Mouse (Mus musculus) embryonic facial prominence, embryonic 14.5 days (tissue): ENCODE results near the gene Igfbp5. TPM values are rescaled to one million over a fixed set of nuclear protein-coding genes. Genes with fewer than 3 reads are reported as not detected.

ENCODE experiments used
- ATAC-seq: fragments of 200-750 bp; cut with Nextera tagmentation; 2 replicates; pipeline ENCODE4 v1.8.0; 2017; ENCODE audit warnings: low read depth, moderate number of reproducible peaks, moderate TSS enrichment
- DNase-seq: peaks from one replicate; pipeline ENCODE4 v3.0.0-alpha.2; 2015; ENCODE audit warnings: low spot score
- H3K27ac ChIP-seq: fragments of 300-500 bp; sonication (generic); replicated peaks from 2 replicates; pipeline ENCODE4 v1.5.1; 2014; ENCODE audit warnings: low read depth, mild to moderate bottlenecking, low read length, moderate library complexity
- H3K27me3 ChIP-seq: fragments of 300-500 bp; sonication (generic); replicated peaks from 2 replicates; pipeline ENCODE4 v1.6.1; 2014; ENCODE audit warnings: low read length; ENCODE audit not compliant: control insufficient read depth, insufficient read depth
- H3K36me3 ChIP-seq: fragments of 300-500 bp; sonication (generic); 2 replicates; pipeline ENCODE4 v1.6.1; 2014; ENCODE audit warnings: low read length, mixed read lengths; ENCODE audit not compliant: control insufficient read depth, insufficient read depth
- H3K4me1 ChIP-seq: fragments of 300-500 bp; sonication (generic); 2 replicates; pipeline ENCODE4 v1.6.1; 2014; ENCODE audit warnings: antibody characterized with exemption, low read length; ENCODE audit not compliant: control insufficient read depth, insufficient read depth
- H3K4me2 ChIP-seq: fragments of 300-500 bp; sonication (generic); 2 replicates; pipeline ENCODE4 v1.6.1; 2014; ENCODE audit warnings: low read depth, mild to moderate bottlenecking, low read length, moderate library complexity, mixed read lengths
- H3K4me3 ChIP-seq: fragments of 300-500 bp; sonication (generic); 2 replicates; pipeline ENCODE4 v1.5.1; 2014; ENCODE audit warnings: low read depth, mild to moderate bottlenecking, low read length
- H3K9ac ChIP-seq: fragments of 300-500 bp; sonication (generic); 2 replicates; pipeline ENCODE4 v1.6.1; 2014; ENCODE audit warnings: low read depth, mild to moderate bottlenecking, low read length, moderate library complexity, mixed read lengths
- H3K9me3 ChIP-seq: fragments of 300-500 bp; sonication (generic); 2 replicates; pipeline ENCODE4 v1.6.1; 2016; ENCODE audit warnings: low read length; ENCODE audit not compliant: control insufficient read depth
- WGBS: fragments of 180-500 bp; shearing (Covaris S2); extraction: QIAGEN DNeasy Blood & Tissue Kit; methylation state at CpG from one replicate; pipeline ENCODE4 v1.1.7; 2014; 5-methylcytosine and 5-hydroxymethylcytosine counted together
- polyA plus RNA-seq: library from polyadenylated mRNA; unstranded; fragments of >200 nt; fragmentation: Nextera tagmentation; extraction: Ambion mirVana; gene quantifications from 2 replicates; pipeline ENCODE4 v1.2.1, GENCODE M21; 2014

The Igfbp5 gene
- polyA plus RNA-seq, 1 experiment from 2014 or later = 131 TPM

DNA sequence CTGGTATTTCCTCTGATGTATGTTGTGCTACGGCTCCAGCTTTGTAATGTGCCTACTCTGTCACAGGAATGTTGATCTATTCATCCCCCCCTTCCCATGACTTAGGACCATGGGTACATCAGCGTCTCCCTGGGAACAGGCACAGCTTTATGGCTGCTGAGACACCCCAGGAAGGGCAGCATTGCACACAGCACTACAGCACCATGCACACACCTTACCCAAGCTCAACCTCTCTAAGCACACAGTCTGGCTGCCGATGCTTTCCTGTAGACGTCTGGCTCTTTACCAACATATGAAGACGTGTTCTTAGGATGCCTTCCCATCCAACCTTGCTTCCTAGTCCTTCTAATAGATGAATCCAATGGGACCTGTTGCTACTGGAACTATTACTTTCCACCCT, 8.3 kb downstream of the Igfbp5 start:
- peaks cover 34% of the 10 kb centered on the region for H3K36me3 ChIP-seq
- H3K27me3 ChIP-seq = no peaks in the 10 kb centered on the region
- H3K4me2 ChIP-seq = no peak overlapping the region
- H3K9ac ChIP-seq = no peak overlapping the region
- ATAC-seq (no peak), DNase-seq (no peak)
- H3K4me1 ChIP-seq = peaks cover 18% of the 10 kb centered on the region; the same call in 1 of the 2 replicates
- H3K27ac ChIP-seq = no peak overlapping the region
- no peak overlapping the region for H3K4me3 ChIP-seq
- no peaks in the 10 kb centered on the region for H3K9me3 ChIP-seq
- 62% methylated on average over 5 of the region's 5 CpGs for WGBS

DNA sequence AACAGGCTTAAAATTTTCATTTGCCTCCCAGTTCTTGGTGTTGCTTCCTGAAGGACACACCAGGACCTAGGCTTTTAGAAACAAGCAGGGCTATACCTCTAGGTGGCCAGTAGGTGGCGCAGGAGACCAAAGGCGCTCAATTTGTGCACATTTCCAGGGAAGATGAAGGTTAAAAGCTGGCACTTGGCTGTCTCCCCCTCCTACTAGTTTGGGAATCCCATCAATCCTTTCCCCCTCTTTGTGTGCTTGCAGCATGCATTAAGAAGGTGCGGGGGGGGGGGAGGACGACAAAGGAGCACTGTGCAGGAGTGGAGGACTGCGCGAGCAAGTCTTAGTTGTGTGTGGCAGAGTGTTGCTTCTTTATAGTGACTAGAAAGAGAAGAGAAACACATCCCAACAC, 8.8 kb downstream of the Igfbp5 start:
- ATAC-seq (peak; percentile 27; the same call in 1 of the 2 replicates), DNase-seq (peak; percentile 84)
- Histone ChIP-seq H3K27me3 (no peaks in the 10 kb centered on the region), H3K27ac (no peak overlapping the region), H3K9me3 (no peaks in the 10 kb centered on the region), H3K9ac (no peak overlapping the region), H3K36me3 (peaks cover 39% of the 10 kb centered on the region), H3K4me3 (no peak overlapping the region), H3K4me1 (peaks cover 18% of the 10 kb centered on the region; the same call in 1 of the 2 replicates), H3K4me2 (no peak overlapping the region)
- WGBS = 22% methylated on average over 6 of the region's 6 CpGs

DNA sequence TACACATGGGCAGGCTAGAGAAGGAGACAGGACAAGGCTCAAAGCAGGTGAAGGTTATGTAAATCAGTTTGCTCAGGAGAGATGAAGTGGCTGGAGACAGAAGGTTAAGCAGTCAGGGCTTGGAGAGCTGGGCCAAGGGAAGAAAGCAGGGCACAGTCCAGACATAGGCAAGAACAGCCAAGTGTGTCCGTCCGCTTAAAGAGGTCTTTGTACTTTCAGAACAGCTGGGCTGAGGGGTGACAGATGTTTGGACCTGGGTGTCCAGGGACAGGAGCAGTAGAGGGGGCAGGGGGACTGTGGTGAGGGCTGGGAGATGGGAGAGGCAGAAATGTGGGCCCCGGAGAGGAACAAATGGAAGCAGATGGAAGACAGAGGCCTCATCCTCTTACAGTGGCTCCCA, 10.4 kb downstream of the Igfbp5 start:
- no peak for DNase-seq
- 0 out of 2 replicates have a peak, but pooled peaks cover 7% of the 10 kb centered on the region for H3K4me1 ChIP-seq
- no peak overlapping the region for H3K4me2 ChIP-seq
- H3K9me3 ChIP-seq = no peaks in the 10 kb centered on the region
- no peak overlapping the region for H3K9ac ChIP-seq
- no peaks in the 10 kb centered on the region for H3K27me3 ChIP-seq
- H3K27ac ChIP-seq = no peak overlapping the region; the same call in 1 of the 2 replicates
- 86% methylated on average over 3 of the region's 3 CpGs for WGBS
- H3K36me3 ChIP-seq = peaks cover 56% of the 10 kb centered on the region
- ATAC-seq = peak; percentile 6; the same call in 1 of the 2 replicates
- no peak overlapping the region for H3K4me3 ChIP-seq

DNA sequence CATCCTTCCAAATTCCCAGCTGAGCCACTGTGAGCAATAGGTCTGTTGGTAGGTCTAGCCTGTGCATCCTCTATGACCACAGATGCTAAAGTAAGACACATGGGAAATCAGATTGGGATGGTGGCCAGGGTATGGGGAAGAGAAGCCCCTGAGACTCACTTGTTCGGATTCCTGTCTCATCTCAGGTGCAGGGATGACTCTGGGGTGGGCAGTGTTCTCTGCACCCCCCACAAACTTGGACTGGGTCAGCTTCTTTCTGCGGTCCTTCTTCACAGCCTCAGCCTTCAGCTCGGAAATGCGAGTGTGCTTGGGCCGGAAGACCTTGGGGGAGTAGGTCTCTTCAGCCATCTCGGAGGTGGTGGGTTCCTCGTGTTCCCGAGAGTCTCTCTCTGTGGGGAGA, 11.0 kb downstream of the Igfbp5 start:
- peaks cover 61% of the 10 kb centered on the region for H3K36me3 ChIP-seq
- H3K4me3 ChIP-seq = no peak overlapping the region
- H3K27me3 ChIP-seq = no peaks in the 10 kb centered on the region
- H3K4me1 ChIP-seq = 0 out of 2 replicates have a peak, but pooled peaks cover 5% of the 10 kb centered on the region
- H3K9ac ChIP-seq = no peak overlapping the region
- ATAC-seq (no peak), DNase-seq (no peak)
- WGBS = 80% methylated on average over 8 of the region's 8 CpGs
- H3K9me3 ChIP-seq = no peaks in the 10 kb centered on the region
- H3K27ac ChIP-seq = no peak overlapping the region
- no peak overlapping the region for H3K4me2 ChIP-seq

DNA sequence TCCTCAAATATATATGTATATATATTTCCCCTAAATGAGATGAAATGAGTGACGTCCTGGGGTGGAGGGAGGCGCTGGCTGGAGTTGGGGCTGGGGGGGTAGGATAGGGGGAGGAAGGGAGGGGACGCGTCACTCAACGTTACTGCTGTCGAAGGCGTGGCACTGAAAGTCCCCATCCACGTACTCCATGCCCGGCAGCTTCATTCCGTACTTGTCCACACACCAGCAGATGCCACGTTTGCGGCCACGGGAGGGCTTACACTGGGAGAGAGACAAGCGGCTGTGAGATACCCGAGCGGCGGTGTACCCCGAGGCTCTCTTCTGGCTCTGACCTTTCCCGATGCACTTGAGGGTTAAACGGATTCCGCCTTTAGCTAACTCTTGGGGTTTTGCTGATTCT, 12.4 kb downstream of the Igfbp5 start:
- Histone ChIP-seq H3K4me3 (no peak overlapping the region), H3K9me3 (no peaks in the 10 kb centered on the region), H3K4me1 (0 out of 2 replicates have a peak, but pooled peaks cover under 1% of the 10 kb centered on the region), H3K27me3 (no peaks in the 10 kb centered on the region), H3K9ac (no peak overlapping the region), H3K4me2 (no peak overlapping the region), H3K36me3 (peaks cover 71% of the 10 kb centered on the region), H3K27ac (no peak overlapping the region)
- DNase-seq (no peak), ATAC-seq (no peak)
- WGBS = 80% methylated on average over 21 of the region's 21 CpGs

DNA sequence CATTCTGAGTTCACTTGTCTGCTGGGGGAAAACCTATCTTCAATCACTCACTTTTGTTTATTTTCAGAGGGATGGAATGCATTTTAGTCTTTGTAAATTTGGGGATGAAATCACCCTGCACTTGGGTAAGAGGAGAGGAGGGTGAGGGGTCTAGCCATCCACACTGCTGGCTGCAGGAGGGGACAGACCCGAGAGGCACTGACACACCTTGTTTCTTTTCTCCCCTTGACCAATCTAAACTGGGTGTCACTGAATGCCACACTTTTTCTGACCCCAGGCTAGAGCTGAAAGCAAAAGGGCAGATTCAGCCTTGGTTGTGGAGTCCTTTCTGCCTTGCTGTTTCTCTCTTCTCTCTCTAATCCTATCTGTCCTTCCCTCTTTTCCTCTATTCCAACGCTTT, 13.0 kb downstream of the Igfbp5 start:
- ATAC-seq (no peak), DNase-seq (no peak)

DNA sequence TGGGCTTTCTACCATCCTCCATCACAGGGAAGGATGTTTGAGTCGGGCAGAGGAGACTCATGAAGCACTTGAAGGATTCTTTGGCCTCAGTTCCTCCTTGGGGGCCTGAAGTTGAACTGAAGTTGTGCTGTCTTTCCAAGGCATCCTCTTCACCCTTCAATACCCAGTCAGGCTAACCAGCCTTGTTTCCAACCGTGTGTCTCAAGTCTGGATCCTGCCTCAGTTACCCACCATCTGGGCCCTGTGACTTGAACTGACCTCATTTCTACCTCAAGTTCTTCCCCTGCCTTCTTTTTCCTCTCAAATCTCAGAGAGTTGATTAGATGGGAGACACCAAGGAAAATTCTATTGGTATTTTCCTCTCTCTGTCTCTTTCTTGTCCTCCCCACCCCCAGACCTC, 14.2 kb downstream of the Igfbp5 start:
- H3K9ac ChIP-seq = no peak overlapping the region

More for the DNA sequence above, 13.0 kb downstream of the Igfbp5 start:
- Histone ChIP-seq H3K9me3 (no peaks in the 10 kb centered on the region), H3K4me1 (no peaks in the 10 kb centered on the region), H3K4me3 (no peak overlapping the region), H3K9ac (no peak overlapping the region), H3K36me3 (peaks cover 71% of the 10 kb centered on the region), H3K27ac (no peak overlapping the region), H3K27me3 (no peaks in the 10 kb centered on the region), H3K4me2 (no peak overlapping the region)
- 60% methylated on average over 2 of the region's 2 CpGs for WGBS

DNA sequence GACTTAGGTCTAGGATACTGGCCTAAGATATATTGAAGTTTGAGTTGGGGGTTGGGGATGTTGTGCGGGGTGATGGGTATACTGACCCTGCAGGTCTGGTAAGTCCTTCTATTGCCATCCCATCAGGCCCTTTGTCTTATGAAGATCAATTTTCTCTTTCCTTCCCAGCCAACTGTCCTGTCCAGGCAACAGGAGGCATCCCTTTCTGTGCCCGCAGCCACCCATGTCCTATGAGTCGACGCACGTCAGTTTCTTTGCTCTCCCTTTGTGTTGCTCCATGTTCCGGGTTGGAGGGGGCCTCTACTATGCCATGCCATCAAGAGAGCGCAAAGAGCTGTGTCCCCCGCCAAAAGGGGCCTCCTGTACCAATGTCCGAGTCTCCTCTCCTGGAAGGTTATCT, 14.7 kb downstream of the Igfbp5 start:
- Histone ChIP-seq H3K4me1 (no peaks in the 10 kb centered on the region), H3K4me3 (no peak overlapping the region), H3K27me3 (no peaks in the 10 kb centered on the region), H3K4me2 (no peak overlapping the region), H3K27ac (no peak overlapping the region), H3K36me3 (peaks cover 65% of the 10 kb centered on the region), H3K9ac (no peak overlapping the region), H3K9me3 (no peaks in the 10 kb centered on the region)
- WGBS = 91% methylated on average over 9 of the region's 9 CpGs
- DNase-seq = no peak
- ATAC-seq = no peak

More for the DNA sequence above, 14.2 kb downstream of the Igfbp5 start:
- Histone ChIP-seq H3K4me1 (no peaks in the 10 kb centered on the region), H3K4me3 (no peak overlapping the region), H3K4me2 (no peak overlapping the region), H3K27me3 (no peaks in the 10 kb centered on the region), H3K36me3 (peaks cover 71% of the 10 kb centered on the region), H3K9me3 (no peaks in the 10 kb centered on the region), H3K27ac (no peak overlapping the region)
- no peak for DNase-seq
- ATAC-seq = no peak
- 73% methylated on average over 2 of the region's 2 CpGs for WGBS

DNA sequence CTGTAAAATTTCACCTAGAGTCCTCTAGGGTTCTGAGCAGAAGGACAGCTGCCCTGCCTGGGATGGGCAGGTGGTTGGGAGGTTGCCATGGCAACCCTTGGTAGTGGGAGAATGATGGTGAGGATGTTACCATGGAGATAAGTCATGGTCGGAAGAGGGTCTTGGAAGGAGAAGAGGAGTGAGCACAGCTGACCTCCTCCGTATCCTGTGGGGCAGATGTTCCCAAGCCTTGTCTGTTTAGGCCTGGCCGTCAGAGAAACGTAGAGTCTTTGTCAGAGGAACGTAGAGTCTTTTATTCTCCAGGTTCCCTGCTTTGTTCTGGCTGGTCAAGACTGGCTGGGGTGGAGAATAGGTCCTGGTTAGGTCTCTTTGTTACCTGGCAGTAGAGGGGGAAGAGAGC, 15.8 kb downstream of the Igfbp5 start:
- Histone ChIP-seq H3K9ac (no peak overlapping the region), H3K27ac (no peak overlapping the region), H3K4me2 (no peak overlapping the region), H3K9me3 (no peaks in the 10 kb centered on the region), H3K4me3 (no peak overlapping the region), H3K4me1 (no peaks in the 10 kb centered on the region), H3K36me3 (peaks cover 62% of the 10 kb centered on the region), H3K27me3 (no peaks in the 10 kb centered on the region)
- DNase-seq = peak; percentile 22
- 69% methylated on average over 5 of the region's 5 CpGs for WGBS
- ATAC-seq = no peak
